Mouse (Mus musculus): ENCODE measurements around the gene Top3a.

DNA sequence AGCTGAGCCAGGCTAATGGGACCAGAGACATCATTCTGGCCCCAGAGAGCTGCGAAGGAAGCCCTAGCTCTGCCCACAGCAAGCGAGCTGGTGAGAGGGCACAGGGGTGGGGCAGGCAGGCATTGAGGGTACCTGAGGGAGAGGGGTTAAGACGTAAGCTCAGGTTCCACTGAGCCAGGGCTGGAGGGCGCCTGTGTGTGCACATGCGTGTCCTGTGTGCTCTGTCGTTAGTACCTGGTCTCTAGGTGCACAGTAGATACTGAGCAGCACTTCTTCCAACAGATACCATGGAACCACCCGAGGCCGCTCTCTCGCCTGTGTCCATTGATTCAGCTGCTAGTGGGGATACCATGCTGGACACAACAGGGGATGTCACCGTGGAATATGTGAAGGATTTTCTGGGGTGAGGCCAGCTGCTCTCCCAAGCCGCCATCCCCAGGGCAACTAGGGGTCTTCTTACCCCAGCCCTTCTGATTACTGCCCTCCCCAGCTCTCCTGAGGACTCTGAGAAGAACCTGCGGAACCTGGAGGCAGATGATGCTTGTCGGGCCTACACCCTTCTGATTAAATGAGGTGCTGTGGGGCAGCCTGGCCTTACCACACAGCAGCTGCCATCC lies 64.4 kb downstream of the Top3a start:
- no peak for TF ChIP-seq POLR2A (IDR thresholded peaks at IDR 0.05; ENCODE audit: low read depth, low read length)
- TF ChIP-seq CTCF (IDR thresholded peaks at IDR 0.05; ENCODE audit: extremely low read depth, insufficient read length, insufficient replicate concordance, low read depth, low read length): no peak
